Mouse (Mus musculus) small intestine, adult 2 months (tissue): ENCODE results near the gene Prdm2.

Experiments
- CTCF ChIP-seq: fragments of 200-500 bp; IDR thresholded peaks from 2 replicates; pipeline ENCODE4 v1.5.1; 2012; ENCODE audit warnings: low read depth, mild to moderate bottlenecking, control low read depth, inconsistent platforms, low read length, moderate library complexity, mixed read lengths; ENCODE audit not compliant: insufficient replicate concordance, insufficient read length; ENCODE audit errors: extremely low read depth
- POLR2A ChIP-seq: fragments of 200-500 bp; IDR thresholded peaks from 2 replicates; pipeline ENCODE4 v1.6.1; 2012; ENCODE audit warnings: low read depth, mild to moderate bottlenecking, control low read depth, inconsistent platforms, low read length, moderate library complexity

DNA sequence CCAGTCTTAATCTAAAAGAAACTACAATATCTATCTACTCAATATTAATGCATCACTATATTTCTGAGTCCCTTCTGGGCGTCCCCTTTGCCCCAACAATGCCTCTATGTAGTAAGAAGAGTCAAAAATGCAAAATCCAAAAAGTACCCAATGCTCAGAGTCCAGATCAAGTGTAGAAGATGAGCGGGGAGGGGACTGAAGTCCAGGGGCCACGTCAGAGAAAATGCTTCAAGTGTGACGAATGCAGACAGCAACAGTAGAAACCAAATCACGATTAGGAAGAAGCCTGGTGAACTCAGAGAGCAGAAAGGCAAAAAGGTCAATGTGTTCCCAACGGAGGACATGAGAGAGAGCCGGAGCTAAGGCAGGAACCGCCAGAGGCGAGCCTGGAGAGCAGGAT is 27.3 kb downstream of the Prdm2 start:
- TF ChIP-seq CTCF (no peak), POLR2A (no peak)
